Comparison of ENCODE assay signal across 18 mouse cellular contexts in genomic region chr12:88816865-88817264, GRCm38 (mm10).
"Had no signal": no experiment of that assay in that cellular context is flagged by ENCODE, and none has a peak within 500 bp of the region (broad histone marks: within the 10 kb centered on the region; RNA-seq: fewer than 3 reads in every experiment).

No protein-coding gene starts in this region.

- ATAC-seq: hindbrain, embryonic 16.5 days; inflammation-experienced regulatory T-cells, adult 6 months; intestine, embryonic 15.5 days; intestine, postnatal 0 days; liver, embryonic 12.5 days had no signal

- DNase-seq: gastrocnemius, adult 2 months; gastrocnemius, postnatal 10 days; gastrocnemius, postnatal 25 days; heart, adult 2 months; heart, postnatal 10 days; heart, postnatal 4 days; kidney, adult 18-20 months; kidney, adult 8-10 months; kidney, postnatal 14 days; kidney, postnatal 36 days; layer of hippocampus, adult 9-11 months; layer of hippocampus, postnatal 36 days; left cerebral cortex, postnatal 4 days had no signal
